Comparison of ENCODE assay signal across 8 mouse cellular contexts in the genomic region with DNA sequence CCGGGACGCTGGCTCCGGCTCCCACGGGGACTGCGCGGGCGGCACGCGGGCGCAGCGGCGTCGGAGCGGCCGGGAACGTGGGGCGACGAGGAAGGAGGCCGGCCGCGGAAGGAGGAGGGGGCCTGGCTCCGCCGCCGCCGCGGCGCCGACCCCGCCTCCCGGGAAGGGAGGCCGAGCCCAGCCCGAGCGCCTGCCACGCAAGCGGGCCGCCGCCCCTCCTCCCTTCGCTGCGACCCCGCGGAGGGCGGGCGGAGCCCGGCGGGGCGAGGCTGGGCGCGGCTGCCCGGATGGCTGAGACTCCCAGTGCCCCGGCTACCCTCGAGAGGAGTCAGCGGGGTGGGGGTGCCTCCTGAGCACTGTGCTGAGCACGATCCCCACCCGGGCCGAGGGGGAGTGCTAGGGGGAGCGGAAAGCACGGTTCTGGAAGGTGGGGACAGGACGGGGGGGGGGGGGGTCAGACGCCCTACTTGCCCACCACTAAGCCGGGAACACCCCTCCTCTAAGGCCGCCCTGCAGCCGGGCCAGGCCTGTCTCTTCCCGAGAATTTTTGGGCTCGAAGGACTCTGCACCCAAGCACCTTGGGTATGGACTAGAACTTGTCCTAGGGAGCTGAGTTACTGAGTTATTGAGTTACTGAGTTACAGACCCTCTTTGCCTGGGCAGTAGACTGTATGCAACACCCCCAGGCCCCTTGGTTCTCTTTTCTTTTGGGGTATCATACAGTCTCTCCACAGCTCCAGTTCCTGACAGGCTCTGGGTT. TPM values are rescaled to one million over a fixed set of nuclear protein-coding genes. Genes with fewer than 3 reads are reported as not detected.
DNase-seq lines count a peak whose midpoint lies in the region; ATAC-seq and TF ChIP-seq lines count a peak whose summit lies in the region.

A gene (minus strand): TSS at position 151 of the 760 bp plus-strand sequence.

- no peak for TF ChIP-seq CTCF in midbrain, postnatal 0 days (IDR thresholded peaks at IDR 0.05)
- no peak for TF ChIP-seq CTCF in testis, adult 2 months (IDR thresholded peaks at IDR 0.05; ENCODE audit: control insufficient read depth, insufficient read depth, insufficient replicate concordance, low read depth, low read length)

- H3K4me3 ChIP-seq in embryonic facial prominence, embryonic 10.5 days = peak within 1 kb of the TSS; percentile 95
- H3K4me3 ChIP-seq in midbrain, postnatal 0 days (ENCODE audit: low read depth, low read length) = peak within 1 kb of the TSS; percentile 76
- peak within 1 kb of the TSS; percentile 97 for H3K4me3 ChIP-seq in testis, adult 2 months (ENCODE audit: control insufficient read depth, low read depth, low read length)

- peaks cover 30% of the 10 kb centered on the region for H3K36me3 ChIP-seq in embryonic facial prominence, embryonic 10.5 days (replicated peaks)
- no peaks in the 10 kb centered on the region for H3K36me3 ChIP-seq in midbrain, postnatal 0 days (ENCODE audit: insufficient read depth, low read length)
- peaks cover 1% of the 10 kb centered on the region; the same call in 1 of the 2 replicates for H3K36me3 ChIP-seq in testis, adult 2 months (ENCODE audit: control insufficient read depth, insufficient read depth, low read length)

- peak within 1 kb of the TSS; percentile 85 for H3K9ac ChIP-seq in midbrain, postnatal 0 days (replicated peaks; ENCODE audit: low read length, poor library complexity, severe bottlenecking)

- TF ChIP-seq POLR2A in testis, adult 2 months (IDR thresholded peaks at IDR 0.05; ENCODE audit: control insufficient read depth, low read depth, low read length) = peak; percentile 31

- peak; percentile 56 for DNase-seq in 3T3-L1 (ENCODE audit: low read depth, low spot score)
- DNase-seq in adrenal gland, adult 2 months = peak; percentile 86
- peak; percentile 88 for DNase-seq in embryonic facial prominence, embryonic 10.5 days (ENCODE audit: low spot score)
- DNase-seq in heart, adult 18-20 months = peak; percentile 71 to 84
- peak; percentile 52 for DNase-seq in kidney, adult 11 months
- DNase-seq in liver = peak; percentile 67
- peak; percentile 76 for DNase-seq in midbrain, postnatal 0 days (ENCODE audit: low spot score)

- H3K9me3 ChIP-seq in embryonic facial prominence, embryonic 10.5 days = no peaks in the 10 kb centered on the region
- H3K9me3 ChIP-seq in midbrain, postnatal 0 days (ENCODE audit: low read length) = no peaks in the 10 kb centered on the region

- under 1% methylated on average over 63 of the region's 64 CpGs for WGBS in embryonic facial prominence, embryonic 10.5 days
- WGBS in midbrain, postnatal 0 days = under 1% methylated on average over 27 of the region's 64 CpGs

- ATAC-seq in midbrain, postnatal 0 days (ENCODE audit: low FRiP score) = peak; percentile 82

- H3K4me1 ChIP-seq in embryonic facial prominence, embryonic 10.5 days = peaks cover 43% of the 10 kb centered on the region
- peaks cover 16% of the 10 kb centered on the region for H3K4me1 ChIP-seq in midbrain, postnatal 0 days (ENCODE audit: insufficient read depth, low read length)
- H3K4me1 ChIP-seq in testis, adult 2 months (ENCODE audit: control insufficient read depth, insufficient read depth, low read length) = peaks cover 15% of the 10 kb centered on the region

- peak within 1 kb of the TSS; percentile 86 for H3K4me2 ChIP-seq in midbrain, postnatal 0 days (ENCODE audit: low read depth, low read length, poor library complexity, severe bottlenecking)

- no peaks in the 10 kb centered on the region for H3K27me3 ChIP-seq in embryonic facial prominence, embryonic 10.5 days (replicated peaks; ENCODE audit: low read depth, poor library complexity, severe bottlenecking)
- no peaks in the 10 kb centered on the region for H3K27me3 ChIP-seq in midbrain, postnatal 0 days (ENCODE audit: insufficient read depth, low read length)
- H3K27me3 ChIP-seq in testis, adult 2 months (ENCODE audit: control insufficient read depth, insufficient read depth, low read length) = no peaks in the 10 kb centered on the region

- H3K27ac ChIP-seq in embryonic facial prominence, embryonic 10.5 days (replicated peaks) = peak within 1 kb of the TSS; percentile 99
- H3K27ac ChIP-seq in midbrain, postnatal 0 days (ENCODE audit: low read depth, low read length) = peak within 1 kb of the TSS; percentile 75
- H3K27ac ChIP-seq in testis, adult 2 months (ENCODE audit: control insufficient read depth, insufficient read depth, low read depth, low read length) = peak within 1 kb of the TSS; percentile 57

RNA-seq across cellular contexts. Expression of the gene that starts here (rescaled TPM):
- 10 to 100 TPM; 24.5 to 44.7 TPM for total RNA-seq in adrenal gland, adult 2 months (2021)
- polyA plus RNA-seq in adrenal gland, adult 2 months (2012; rRNA removed) = 20.8 and 29.3 TPM in 2 replicates
- polyA plus RNA-seq in embryonic facial prominence, embryonic 10.5 days (2016; fragmentation: Nextera tagmentation; extraction: Ambion mirVana) = 61.2 and 61.5 TPM in 2 replicates
- 10 to 100 TPM; 26.0 to 30.6 TPM for total RNA-seq in heart, adult 18-20 months (2021)
- total RNA-seq in midbrain, postnatal 0 days (2014; rRNA removed) = 52.3 and 58.5 TPM in 2 replicates
- polyA plus RNA-seq in midbrain, postnatal 0 days (2015; fragmentation: Nextera tagmentation; extraction: Ambion mirVana) = 46.4 and 52.7 TPM in 2 replicates
- polyA plus RNA-seq in testis, adult 2 months (2012; rRNA removed) = 50.1 and 55.7 TPM in 2 replicates

Comparison
In these comparisons a context has a peak if more than half of its experiments do, and no peak if none do; other contexts are left out.
1. Peak in every context shown above with its lines: DNase-seq, ATAC-seq, H3K4me3 ChIP-seq and H3K27ac ChIP-seq.